In the genomic region with DNA sequence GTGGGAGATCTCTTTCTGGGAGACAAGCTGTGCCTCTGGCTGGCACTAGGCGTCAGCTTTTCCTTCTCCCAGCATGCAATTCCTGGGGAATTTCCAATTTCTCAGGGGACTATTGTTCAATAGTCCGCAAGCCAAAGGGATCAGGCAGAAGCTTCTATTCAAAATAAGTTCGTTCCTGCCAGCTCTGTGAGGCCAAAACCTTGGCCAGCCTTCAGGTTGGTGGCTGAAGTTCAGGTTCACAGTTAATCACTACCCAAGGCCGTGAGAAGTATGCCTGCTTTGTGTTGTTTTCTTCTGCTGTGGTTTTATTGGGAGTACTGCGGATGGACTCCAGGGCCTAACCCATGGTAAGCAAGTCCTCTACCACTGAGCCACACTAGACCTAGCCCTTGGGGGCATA, we compare ENCODE assay signal across 8 mouse cellular contexts. TPM values are rescaled to one million over a fixed set of nuclear protein-coding genes. Genes with fewer than 3 reads are reported as not detected.
DNase-seq lines count a peak whose midpoint lies in the region; ATAC-seq and TF ChIP-seq lines count a peak whose summit lies in the region.
"Had no signal": no experiment of that assay in that cellular context is flagged by ENCODE, and none has a peak within 500 bp of the region (broad histone marks: within the 10 kb centered on the region; RNA-seq: fewer than 3 reads in every experiment).

No protein-coding gene starts in this region.

- peaks cover 99% of the 10 kb centered on the region for H3K36me3 ChIP-seq in hindbrain, embryonic 13.5 days
- peaks cover 68% of the 10 kb centered on the region for H3K36me3 ChIP-seq in hindbrain, embryonic 11.5 days (ENCODE audit: control insufficient read depth, insufficient read depth, low read length)

- H3K4me2 ChIP-seq in hindbrain, embryonic 13.5 days: no peak overlapping the region
- no peak overlapping the region for H3K4me2 ChIP-seq in hindbrain, embryonic 11.5 days (replicated peaks; ENCODE audit: low read depth, low read length)
- H3K4me2 ChIP-seq: liver, embryonic 15.5 days had no signal

- DNase-seq in hindbrain, embryonic 11.5 days (ENCODE audit: low spot score): no peak
- DNase-seq in R1 (ENCODE audit: low read depth, low spot score): peak; percentile 28
- DNase-seq in layer of hippocampus, adult 8-10 months (ENCODE audit: low spot score in 2 of 2): peak; percentile 66 to 73
- no peak for DNase-seq in spleen, postnatal 36 days (ENCODE audit: low spot score in 2 of 2)

- H3K4me3 ChIP-seq in hindbrain, embryonic 13.5 days: no peak overlapping the region
- H3K4me3 ChIP-seq in hindbrain, embryonic 11.5 days (ENCODE audit: low read depth, low read length): no peak overlapping the region
- H3K4me3 ChIP-seq in cortical plate, adult 2 months (ENCODE audit: insufficient read depth, low read length): no peak overlapping the region
- H3K4me3 ChIP-seq: liver, embryonic 15.5 days had no signal

- H3K9ac ChIP-seq in hindbrain, embryonic 13.5 days: no peak overlapping the region
- no peak overlapping the region for H3K9ac ChIP-seq in hindbrain, embryonic 11.5 days (ENCODE audit: low read depth, low read length)
- H3K9ac ChIP-seq: liver, embryonic 15.5 days had no signal

- no peak for ATAC-seq in hindbrain, embryonic 13.5 days (ENCODE audit: low FRiP score)
- no peak for ATAC-seq in hindbrain, embryonic 11.5 days (ENCODE audit: low FRiP score)
- ATAC-seq in granulocyte monocyte progenitor cell, adult 5-6 weeks (replicated peaks; ENCODE audit: poor library complexity, severe bottlenecking): no peak

- H3K4me1 ChIP-seq in hindbrain, embryonic 13.5 days (replicated peaks): no peaks in the 10 kb centered on the region; the same call in none of the 2 replicates
- no peaks in the 10 kb centered on the region for H3K4me1 ChIP-seq in hindbrain, embryonic 11.5 days (replicated peaks; ENCODE audit: control insufficient read depth, insufficient read depth, low read length)
- H3K4me1 ChIP-seq in cortical plate, adult 2 months (ENCODE audit: control insufficient read depth, insufficient read depth, low read length): no peaks in the 10 kb centered on the region

- TF ChIP-seq CTCF in cortical plate, adult 2 months (IDR thresholded peaks at IDR 0.05; ENCODE audit: extremely low read depth, insufficient read depth, low read length): no peak; the same call in 1 of the 2 replicates

- H3K27ac ChIP-seq in hindbrain, embryonic 13.5 days: peak overlapping the region; percentile 50
- H3K27ac ChIP-seq in hindbrain, embryonic 11.5 days (ENCODE audit: low read depth, low read length): no peak overlapping the region
- 0 out of 2 replicates have a peak overlapping the region, but pooled peaks have one; percentile 12 for H3K27ac ChIP-seq in cortical plate, adult 2 months (ENCODE audit: insufficient read depth, low read length)
- H3K27ac ChIP-seq: liver, embryonic 15.5 days had no signal

- H3K9me3 ChIP-seq in hindbrain, embryonic 13.5 days: no peaks in the 10 kb centered on the region
- H3K9me3 ChIP-seq in hindbrain, embryonic 11.5 days (ENCODE audit: control insufficient read depth, low read length): no peaks in the 10 kb centered on the region
- H3K9me3 ChIP-seq: liver, embryonic 15.5 days had no signal

- TF ChIP-seq POLR2A in cortical plate, adult 2 months (IDR thresholded peaks at IDR 0.05; ENCODE audit: extremely low read depth, insufficient read depth, low read length): no peak

- WGBS in hindbrain, embryonic 13.5 days: 73% methylated on average over 5 of the region's 5 CpGs
- 86% methylated on average over 5 of the region's 5 CpGs for WGBS in hindbrain, embryonic 11.5 days

- no peaks in the 10 kb centered on the region for H3K27me3 ChIP-seq in hindbrain, embryonic 13.5 days
- H3K27me3 ChIP-seq in hindbrain, embryonic 11.5 days (ENCODE audit: control insufficient read depth, insufficient read depth, low read length): no peaks in the 10 kb centered on the region
- H3K27me3 ChIP-seq: liver, embryonic 15.5 days had no signal

RNA-seq across cellular contexts. Expression of gene Fads3, which starts 29.8 kb away (rescaled TPM):
- 15.2 and 18.0 TPM in 2 replicates for polyA plus RNA-seq in hindbrain, embryonic 13.5 days (2015; fragmentation: Nextera tagmentation; extraction: Ambion mirVana)
- polyA plus RNA-seq in hindbrain, embryonic 11.5 days (2014; fragmentation: Nextera tagmentation; extraction: Ambion mirVana): 5.7 and 5.8 TPM in 2 replicates
- polyA plus RNA-seq in cortical plate, adult 2 months (2012; rRNA removed): 44.5 and 44.6 TPM in 2 replicates
- total RNA-seq in layer of hippocampus, adult 8-10 months (2022): 10 to 100 TPM; 23.6 to 33.3 (median 25.8) TPM
- 0.38 and 0.97 TPM in 2 replicates for total RNA-seq in granulocyte monocyte progenitor cell, adult 5-6 weeks (2014; fragmentation: Nextera tagmentation)
- total RNA-seq in granulocyte monocyte progenitor cell, adult 5-6 weeks (2017): 0.22 and 1.4 TPM in 2 replicates

RNA-seq across cellular contexts. Expression of gene Fads2, which starts 30.4 kb away (rescaled TPM):
- polyA plus RNA-seq in hindbrain, embryonic 13.5 days (2015; fragmentation: Nextera tagmentation; extraction: Ambion mirVana): 149 and 152 TPM in 2 replicates
- polyA plus RNA-seq in hindbrain, embryonic 11.5 days (2014; fragmentation: Nextera tagmentation; extraction: Ambion mirVana): 62.9 and 63.9 TPM in 2 replicates
- 159 and 163 TPM in 2 replicates for polyA plus RNA-seq in cortical plate, adult 2 months (2012; rRNA removed)
- total RNA-seq in layer of hippocampus, adult 8-10 months (2022): 100 to 1,000 TPM; 152 to 168 (median 162) TPM
- 4.8 and 5.5 TPM in 2 replicates for total RNA-seq in granulocyte monocyte progenitor cell, adult 5-6 weeks (2014; fragmentation: Nextera tagmentation)
- total RNA-seq in granulocyte monocyte progenitor cell, adult 5-6 weeks (2017): 3.7 and 5.4 TPM in 2 replicates

Comparison
In these comparisons a context has a peak if more than half of its experiments do, and no peak if none do; other contexts are left out.
1. DNase-seq: peak in R1 (single experiment) and layer of hippocampus, adult 8-10 months (2 of 2); none in hindbrain, embryonic 11.5 days (single experiment) and spleen, postnatal 36 days (0 of 2).